Mouse (Mus musculus) brain, embryonic 14.5 days (tissue): ENCODE data around the gene Sdr9c7.

ENCODE experiments used
- CTCF ChIP-seq: fragments of 200-500 bp; IDR thresholded peaks from 2 replicates; pipeline ENCODE4 v1.5.1; 2012; ENCODE audit warnings: inconsistent platforms, mild to moderate bottlenecking, moderate library complexity, borderline replicate concordance; ENCODE audit not compliant: insufficient read depth, insufficient read length; ENCODE audit errors: extremely low read depth
- POLR2A ChIP-seq: fragments of 200-500 bp; IDR thresholded peaks from 2 replicates; pipeline ENCODE4 v1.6.1; 2012; ENCODE audit warnings: mild to moderate bottlenecking, inconsistent platforms, borderline replicate concordance; ENCODE audit not compliant: poor library complexity, insufficient read depth, insufficient read length, severe bottlenecking; ENCODE audit errors: extremely low read depth

GRCm38 (mm10) chr10:127955034-127955433 lies 56.7 kb downstream of the Sdr9c7 start:
- TF ChIP-seq CTCF: no peak
- TF ChIP-seq POLR2A: no peak
